Mouse (Mus musculus) ES-Bruce4 (cell line): ENCODE measurements around the gene Mink1. TPM values are rescaled to one million over a fixed set of nuclear protein-coding genes. Genes with fewer than 3 reads are reported as not detected.

Experiments used
- H3K27ac ChIP-seq: 2 replicates; pipeline ENCODE4 v1.5.1; 2012; ENCODE audit warnings: low read length, inconsistent platforms; ENCODE audit not compliant: insufficient read depth
- H3K27me3 ChIP-seq: 2 replicates; pipeline ENCODE4 v1.6.1; 2012; ENCODE audit warnings: mild to moderate bottlenecking, low read length, inconsistent platforms; ENCODE audit not compliant: control insufficient read depth, poor library complexity, insufficient read depth, severe bottlenecking
- H3K36me3 ChIP-seq: 2 replicates; pipeline ENCODE4 v1.6.1; 2012; ENCODE audit warnings: inconsistent platforms, mild to moderate bottlenecking, low read length, moderate library complexity; ENCODE audit not compliant: control insufficient read depth, poor library complexity, insufficient read depth, severe bottlenecking
- H3K4me1 ChIP-seq: one replicate; pipeline ENCODE4 v1.8.1; 2011; ENCODE audit warnings: low read length; ENCODE audit not compliant: control insufficient read depth, insufficient read depth
- H3K4me3 ChIP-seq: 2 replicates; pipeline ENCODE4 v1.5.1; 2011; ENCODE audit warnings: low read depth, mild to moderate bottlenecking, low read length
- H3K9ac ChIP-seq: 2 replicates; pipeline ENCODE4 v1.6.1; 2012; ENCODE audit warnings: low read depth, mild to moderate bottlenecking, inconsistent platforms; ENCODE audit not compliant: poor library complexity, severe bottlenecking
- H3K9me3 ChIP-seq: replicated peaks from 2 replicates; pipeline ENCODE4 v1.6.1; 2012; ENCODE audit warnings: mild to moderate bottlenecking, low read length, inconsistent platforms; ENCODE audit not compliant: control insufficient read depth, poor library complexity, insufficient read depth, severe bottlenecking
- CTCF ChIP-seq: IDR thresholded peaks from one replicate; pipeline ENCODE4 v1.8.1; 2011; ENCODE audit warnings: low read depth, low read length
- EP300 ChIP-seq: IDR thresholded peaks from 2 replicates; pipeline ENCODE4 v1.6.1; 2011; ENCODE audit warnings: low read depth, low read length; ENCODE audit not compliant: insufficient read depth
- POLR2A ChIP-seq: IDR thresholded peaks from one replicate; pipeline ENCODE4 v1.8.1; 2011; ENCODE audit warnings: low read length; ENCODE audit not compliant: insufficient read depth
- polyA plus RNA-seq: library from polyadenylated mRNA; stranded (reverse); fragments of >200 nt; gene quantifications from 2 replicates; pipeline ENCODE4 v1.2.4, GENCODE M21; 2011; ENCODE audit warnings: low read depth; ENCODE audit not compliant: missing spikeins, insufficient read depth, insufficient read length

Mink1 gene
- polyA plus RNA-seq, 1 experiment: 31.8 TPM

DNA sequence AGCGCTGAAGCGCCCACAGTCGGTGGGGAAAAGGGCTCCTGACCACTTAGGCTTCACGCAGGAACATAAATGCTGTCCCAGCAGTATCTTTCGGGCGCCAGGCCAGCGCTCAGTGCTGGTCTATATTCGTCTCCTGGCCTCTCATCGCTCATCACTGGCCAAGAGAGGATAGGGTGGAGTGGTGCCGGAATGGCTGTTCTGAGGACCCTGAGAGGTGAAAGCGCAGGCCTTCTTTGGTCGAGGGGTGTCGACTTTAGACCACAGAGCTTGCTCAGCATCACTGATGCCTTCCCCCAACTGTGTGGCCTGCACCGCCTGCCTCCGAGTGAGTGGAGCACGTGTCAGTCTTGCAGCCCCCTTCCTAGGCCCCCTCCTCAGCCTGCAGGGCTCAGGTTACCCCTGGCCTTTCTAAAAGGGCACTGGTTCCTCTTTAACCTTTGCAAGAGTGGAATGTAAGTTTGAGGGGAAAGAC, 93.8 kb downstream of the Mink1 start:
- Histone ChIP-seq H3K9me3 (no peaks in the 10 kb centered on the region), H3K36me3 (peaks cover 15% of the 10 kb centered on the region), H3K27me3 (no peaks in the 10 kb centered on the region), H3K4me1 (no peaks in the 10 kb centered on the region), H3K4me3 (peak overlapping the region; percentile 92), H3K27ac (peak overlapping the region; percentile 97), H3K9ac (peak overlapping the region; percentile 100)
- TF ChIP-seq CTCF (no peak), EP300 (no peak; the same call in 1 of the 2 replicates), POLR2A (no peak)

DNA sequence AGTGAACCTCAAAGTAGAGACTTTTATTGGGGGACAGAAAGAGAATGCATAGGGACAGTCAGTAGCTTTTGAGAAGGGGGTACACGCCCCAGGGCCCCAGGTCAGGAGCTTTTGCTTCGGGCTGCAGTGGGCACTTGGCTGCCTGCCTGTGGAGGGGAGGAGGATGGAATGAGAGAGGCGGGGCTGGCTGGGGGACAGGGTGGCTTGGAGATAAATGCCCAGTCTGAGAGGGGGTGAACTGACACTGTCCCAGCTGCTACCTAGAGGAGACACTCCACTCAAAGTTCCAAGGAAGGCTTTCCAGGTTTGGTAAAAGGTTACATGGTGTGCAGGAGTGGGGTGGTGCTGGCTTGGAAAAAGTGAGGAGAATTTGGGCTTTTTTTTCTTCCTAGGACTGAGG, 94.3 kb downstream of the Mink1 start, which contains the start of gene Eno3:
TSS of gene Eno3 (plus strand) at position 239 of the 400 bp plus-strand sequence.
- Histone ChIP-seq H3K9me3 (no peaks in the 10 kb centered on the region), H3K27ac (peak within 1 kb of the TSS; percentile 97), H3K27me3 (no peaks in the 10 kb centered on the region), H3K4me3 (peak within 1 kb of the TSS; percentile 92), H3K9ac (peak within 1 kb of the TSS; percentile 100), H3K4me1 (no peaks in the 10 kb centered on the region), H3K36me3 (peaks cover 12% of the 10 kb centered on the region)
- no peak for TF ChIP-seq EP300
- TF ChIP-seq CTCF: no peak
- TF ChIP-seq POLR2A: no peak

DNA sequence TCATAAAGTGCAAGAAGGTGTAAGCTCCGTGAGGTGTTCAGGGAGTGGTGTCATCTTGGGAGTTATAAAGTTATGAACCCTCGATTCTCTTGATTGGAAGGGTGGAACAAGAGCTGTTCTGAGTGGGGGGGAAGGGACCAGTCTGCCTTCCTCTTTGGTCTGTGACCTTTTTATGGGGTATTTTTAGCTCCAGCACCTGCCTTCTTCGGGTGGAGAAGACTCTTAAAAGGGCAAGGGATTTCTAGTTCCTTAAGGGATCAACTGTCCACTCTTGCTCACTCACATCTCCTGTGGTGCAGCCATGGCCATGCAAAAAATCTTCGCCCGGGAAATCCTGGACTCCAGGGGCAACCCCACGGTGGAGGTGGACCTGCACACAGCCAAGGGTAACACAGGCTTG, 94.9 kb downstream of the Mink1 start:
- H3K27ac ChIP-seq: no peak overlapping the region
- no peak overlapping the region for H3K9ac ChIP-seq
- no peaks in the 10 kb centered on the region for H3K27me3 ChIP-seq
- H3K36me3 ChIP-seq: peaks cover 12% of the 10 kb centered on the region
- TF ChIP-seq EP300 (no peak), POLR2A (no peak), CTCF (no peak)
- no peak overlapping the region for H3K4me3 ChIP-seq
- H3K4me1 ChIP-seq: no peaks in the 10 kb centered on the region
- H3K9me3 ChIP-seq: no peaks in the 10 kb centered on the region

DNA sequence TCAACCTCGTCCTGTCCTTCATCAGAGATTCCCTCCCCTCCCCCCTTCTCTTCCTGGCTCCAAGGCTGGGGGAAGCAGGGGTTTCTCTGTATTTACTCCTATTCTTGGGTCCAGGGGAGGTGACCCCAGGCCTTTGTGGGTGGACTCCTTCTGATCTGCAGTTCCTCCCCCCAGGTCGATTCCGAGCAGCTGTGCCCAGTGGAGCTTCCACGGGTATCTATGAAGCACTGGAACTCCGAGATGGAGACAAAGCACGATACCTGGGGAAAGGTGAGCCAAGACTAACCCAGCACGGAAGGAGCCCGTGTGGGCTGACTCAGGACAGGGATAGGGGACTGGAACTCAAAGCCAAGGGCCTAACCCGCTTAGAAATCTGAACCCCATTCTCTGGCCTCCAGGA, 95.3 kb downstream of the Mink1 start:
- H3K27ac ChIP-seq: no peak overlapping the region
- TF ChIP-seq CTCF (no peak), EP300 (no peak), POLR2A (no peak)
- peaks cover 12% of the 10 kb centered on the region for H3K36me3 ChIP-seq
- H3K27me3 ChIP-seq: no peaks in the 10 kb centered on the region
- no peaks in the 10 kb centered on the region for H3K9me3 ChIP-seq
- no peaks in the 10 kb centered on the region for H3K4me1 ChIP-seq
- H3K9ac ChIP-seq: no peak overlapping the region
- no peak overlapping the region for H3K4me3 ChIP-seq

DNA sequence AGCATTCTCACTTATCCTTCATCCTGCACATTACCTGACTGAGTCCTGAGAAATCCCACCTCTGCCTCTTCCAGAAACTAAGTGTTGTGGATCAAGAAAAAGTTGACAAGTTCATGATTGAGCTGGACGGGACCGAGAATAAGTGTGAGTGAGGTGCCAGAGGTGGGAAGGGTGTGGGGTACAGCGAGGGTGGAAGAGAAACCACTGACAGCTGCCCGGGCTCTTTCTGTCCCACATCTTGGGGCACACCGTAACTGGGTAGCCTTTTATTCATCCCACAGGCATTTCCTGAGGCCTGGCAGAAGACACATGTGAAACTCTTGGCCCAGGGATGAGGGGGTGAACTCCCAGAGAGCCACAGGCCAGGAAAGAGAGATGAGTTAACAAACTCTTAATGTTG, 95.8 kb downstream of the Mink1 start:
- no peak overlapping the region for H3K27ac ChIP-seq
- no peaks in the 10 kb centered on the region for H3K4me1 ChIP-seq
- H3K36me3 ChIP-seq: peaks cover 16% of the 10 kb centered on the region
- no peak overlapping the region for H3K4me3 ChIP-seq
- TF ChIP-seq POLR2A (no peak), EP300 (no peak), CTCF (no peak)
- 0 out of 2 replicates have a peak overlapping the region, but pooled peaks have one; percentile 3 for H3K9ac ChIP-seq
- H3K27me3 ChIP-seq: no peaks in the 10 kb centered on the region
- no peaks in the 10 kb centered on the region for H3K9me3 ChIP-seq

DNA sequence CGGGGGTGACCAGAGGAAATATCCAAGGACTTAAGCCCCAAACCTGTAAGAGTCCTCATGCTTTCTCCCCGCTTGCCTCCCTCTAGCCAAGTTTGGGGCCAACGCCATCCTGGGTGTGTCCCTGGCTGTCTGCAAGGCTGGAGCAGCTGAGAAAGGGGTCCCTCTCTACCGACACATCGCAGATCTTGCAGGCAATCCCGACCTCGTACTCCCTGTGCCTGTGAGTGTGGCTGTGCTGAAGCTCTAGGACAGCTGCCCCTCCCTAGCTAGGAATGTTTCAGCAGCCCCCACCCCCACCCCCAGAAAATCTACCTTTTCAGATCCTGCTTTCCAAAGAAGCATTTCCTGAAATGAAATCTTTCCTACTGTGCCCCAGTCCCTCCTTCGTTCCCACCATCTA, 96.3 kb downstream of the Mink1 start:
- Histone ChIP-seq H3K4me3 (no peak overlapping the region), H3K27ac (no peak overlapping the region), H3K9ac (0 out of 2 replicates have a peak overlapping the region, but pooled peaks have one; percentile 3), H3K4me1 (no peaks in the 10 kb centered on the region), H3K36me3 (peaks cover 20% of the 10 kb centered on the region), H3K27me3 (no peaks in the 10 kb centered on the region), H3K9me3 (no peaks in the 10 kb centered on the region)
- TF ChIP-seq POLR2A: no peak
- TF ChIP-seq EP300: no peak
- no peak for TF ChIP-seq CTCF
